Mouse (Mus musculus): Measurements from ENCODE around the gene Wnt3.
"Not testable (repeated sequence)": the region's sequence is repeated elsewhere in the genome, so short reads cannot be mapped to it uniquely, and the experiment has no call there.

The Wnt3 gene

DNA sequence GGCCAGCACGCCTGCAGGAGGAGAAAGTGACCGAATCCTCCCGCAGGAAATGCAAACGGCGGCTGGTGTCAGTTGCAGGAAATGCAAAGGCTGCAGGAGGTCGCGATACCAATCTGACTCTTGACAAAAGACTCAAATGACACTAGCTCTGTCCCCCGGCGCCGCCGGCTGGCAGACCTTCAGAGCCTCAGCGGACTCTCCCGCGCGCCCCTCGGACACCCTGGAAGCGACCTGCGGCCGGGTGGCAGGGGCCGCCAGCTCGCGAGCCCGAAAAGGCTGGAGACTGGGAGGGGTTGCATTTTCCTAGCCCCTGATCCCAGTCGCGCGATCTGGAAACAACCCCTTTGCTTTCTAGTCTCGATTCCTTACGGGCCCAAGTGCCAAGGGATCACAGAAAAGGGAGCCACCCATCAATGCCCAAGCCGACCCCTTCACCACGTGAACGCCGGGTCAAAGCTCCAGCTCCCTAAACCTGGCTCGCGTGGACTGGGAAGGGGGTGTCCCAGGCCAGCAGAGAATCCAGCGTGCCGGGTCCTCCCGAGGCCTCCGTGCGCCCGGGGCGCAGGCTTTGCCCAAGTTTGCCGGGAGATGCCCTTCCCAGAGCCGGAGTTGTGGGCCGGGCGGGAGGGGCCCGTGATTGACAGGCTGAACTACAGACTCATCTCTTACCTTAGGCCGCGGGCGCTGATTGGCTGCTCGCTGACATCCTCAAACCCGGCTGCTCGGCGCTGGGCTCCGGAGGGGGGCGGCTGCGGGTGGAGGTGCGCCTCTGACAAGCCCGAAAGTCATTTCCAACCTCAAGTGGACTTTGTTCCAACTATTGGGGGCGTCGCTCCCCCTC, at the start of gene Wnt3:
Wnt3 (plus strand) TSS at position 764 of the 841 bp plus-strand sequence.
- no peak for DNase-seq (ENCODE audit: low spot score in 2 of 2)

DNA sequence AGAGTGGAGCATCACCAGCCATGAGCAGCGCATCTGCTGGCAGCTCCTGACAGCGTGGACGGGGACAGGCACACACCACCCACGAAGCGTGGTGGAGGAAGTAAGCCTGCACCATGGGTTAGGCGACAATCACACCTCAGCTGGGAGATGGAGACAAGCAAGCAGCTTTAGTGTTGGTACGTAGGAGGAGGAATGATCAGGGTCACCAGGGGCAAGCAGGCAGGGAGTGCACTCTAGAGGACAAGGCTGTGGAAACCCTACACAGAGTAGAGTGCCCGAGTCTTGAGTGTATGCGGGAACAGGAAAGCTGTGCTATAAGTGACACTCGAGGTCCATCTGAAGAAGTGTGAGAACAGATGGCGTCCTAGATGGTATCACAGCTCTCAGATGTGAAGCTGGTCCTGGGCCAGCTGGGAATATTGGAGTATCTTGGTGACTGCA, 49.6 kb upstream of the Wnt3 start:
- peak in 1 of 2 experiments; percentile 37 for DNase-seq (ENCODE audit: low spot score in 2 of 2)

DNA sequence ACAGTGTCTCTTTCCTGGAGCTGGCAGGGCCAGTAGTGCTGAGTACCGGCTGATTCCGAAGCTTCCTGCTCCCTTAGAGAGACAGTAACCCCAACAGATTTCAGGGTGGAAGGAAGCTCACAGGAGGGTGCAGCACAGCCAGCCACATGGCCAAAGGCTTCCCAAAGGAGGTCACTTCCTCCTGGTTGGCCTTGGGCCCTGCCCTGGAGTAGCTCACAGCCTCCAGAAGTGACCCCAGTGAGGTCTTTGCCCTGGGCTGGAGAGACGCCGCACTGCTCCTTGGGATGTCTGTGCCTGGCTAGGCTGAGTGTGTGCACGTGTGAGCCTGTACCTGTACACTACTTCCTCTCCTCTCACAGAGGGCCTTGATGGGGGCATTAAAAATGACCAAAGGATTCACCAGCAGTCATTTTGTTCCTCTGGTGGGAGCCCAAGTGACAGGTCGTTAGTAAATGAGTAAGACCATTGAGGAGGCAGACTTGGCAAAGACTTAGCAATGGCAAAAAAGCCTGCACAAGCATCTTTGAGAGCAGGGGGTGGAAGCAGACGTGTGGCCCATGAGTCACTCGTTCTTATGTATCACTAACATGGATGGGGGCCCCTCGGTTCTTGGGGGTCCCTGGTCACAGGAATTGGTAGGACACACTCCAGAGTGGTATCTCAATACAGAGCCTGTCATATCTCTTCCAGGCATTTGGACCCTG, 44.5 kb upstream of the Wnt3 start:
- DNase-seq (ENCODE audit: low spot score in 2 of 2): no peak

DNA sequence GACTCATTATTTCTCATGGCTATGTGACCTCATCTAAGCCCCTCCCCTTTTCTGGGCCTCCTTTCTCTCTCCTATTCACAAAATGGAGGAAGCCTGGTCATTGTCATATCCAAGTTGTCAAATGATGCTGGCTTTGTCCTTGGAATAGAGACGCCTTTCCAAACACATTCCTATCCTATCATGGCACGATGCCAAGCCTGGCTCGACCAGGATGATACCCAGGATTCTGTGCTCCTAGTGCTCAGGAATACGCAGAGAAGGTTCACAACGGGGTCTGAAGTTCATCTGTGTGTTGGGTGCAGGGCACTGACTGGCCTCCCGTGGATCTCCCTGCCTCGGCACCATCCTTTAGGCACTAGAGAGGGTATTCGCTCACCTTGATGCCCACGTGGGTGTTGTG, 42.4 kb upstream of the Wnt3 start:
- no peak for DNase-seq (ENCODE audit: low spot score in 2 of 2)

DNA sequence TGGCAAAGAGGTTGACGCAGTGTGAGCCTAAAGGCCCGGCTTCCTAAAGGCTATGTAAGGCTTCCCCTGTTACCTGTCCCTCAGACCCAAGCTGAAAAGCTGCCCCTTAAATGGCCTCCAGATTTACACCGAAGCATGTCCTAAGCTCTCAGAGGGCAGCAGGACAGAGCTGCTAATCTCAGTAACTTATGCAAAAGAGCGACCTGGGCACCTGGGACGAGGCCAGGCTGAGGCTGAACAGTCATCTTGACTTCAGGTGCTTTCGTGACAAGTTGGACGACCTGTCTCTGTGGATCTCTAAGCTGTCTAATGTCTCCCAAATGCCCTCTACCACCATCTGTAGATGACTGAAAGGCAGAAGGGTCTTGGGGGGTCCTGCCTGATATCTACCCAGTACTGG, 41.6 kb upstream of the Wnt3 start:
- DNase-seq (ENCODE audit: low spot score in 2 of 2): no peak

DNA sequence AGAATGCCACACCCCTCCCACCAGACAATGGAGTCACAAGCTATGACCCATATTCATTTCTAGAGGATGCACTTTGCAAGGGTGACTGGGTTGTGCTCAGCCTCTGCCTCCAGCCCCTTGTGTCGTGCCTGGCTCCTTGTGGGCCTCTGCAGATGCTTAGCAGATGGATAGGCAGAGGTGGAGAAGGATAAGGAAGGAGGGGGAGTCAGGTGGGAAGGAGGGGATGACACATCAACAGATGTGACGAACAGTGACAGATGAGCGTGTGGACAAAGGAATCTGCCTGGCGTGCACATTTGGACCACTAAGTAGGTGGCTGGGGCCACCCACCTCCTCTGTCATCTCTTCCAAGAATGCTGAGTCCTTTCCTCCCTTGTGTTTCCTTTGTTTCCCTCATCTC, 40.9 kb upstream of the Wnt3 start:
- DNase-seq (ENCODE audit: low spot score in 2 of 2): peak in 1 of 2 experiments; percentile 18

DNA sequence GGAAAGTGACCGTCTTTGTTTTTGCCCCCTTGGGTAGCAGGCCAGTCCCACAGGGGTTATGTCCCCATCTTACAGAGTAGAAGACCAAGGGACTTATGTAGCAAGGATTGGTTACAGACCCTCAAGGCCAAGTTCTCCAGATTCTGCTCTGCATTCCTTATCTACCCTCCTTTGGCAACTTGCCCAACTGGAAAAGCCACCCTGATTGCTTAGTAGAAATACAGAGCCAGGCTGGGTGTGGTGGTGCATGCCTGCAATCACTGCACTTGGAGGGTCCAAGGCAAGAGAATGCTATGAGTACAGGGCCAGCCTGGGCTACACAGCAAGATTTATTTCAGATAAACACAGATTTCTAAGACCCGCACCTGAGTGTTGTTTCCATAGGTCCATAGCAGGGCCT, 40.0 kb upstream of the Wnt3 start:
- no peak for DNase-seq (ENCODE audit: low spot score in 2 of 2)

DNA sequence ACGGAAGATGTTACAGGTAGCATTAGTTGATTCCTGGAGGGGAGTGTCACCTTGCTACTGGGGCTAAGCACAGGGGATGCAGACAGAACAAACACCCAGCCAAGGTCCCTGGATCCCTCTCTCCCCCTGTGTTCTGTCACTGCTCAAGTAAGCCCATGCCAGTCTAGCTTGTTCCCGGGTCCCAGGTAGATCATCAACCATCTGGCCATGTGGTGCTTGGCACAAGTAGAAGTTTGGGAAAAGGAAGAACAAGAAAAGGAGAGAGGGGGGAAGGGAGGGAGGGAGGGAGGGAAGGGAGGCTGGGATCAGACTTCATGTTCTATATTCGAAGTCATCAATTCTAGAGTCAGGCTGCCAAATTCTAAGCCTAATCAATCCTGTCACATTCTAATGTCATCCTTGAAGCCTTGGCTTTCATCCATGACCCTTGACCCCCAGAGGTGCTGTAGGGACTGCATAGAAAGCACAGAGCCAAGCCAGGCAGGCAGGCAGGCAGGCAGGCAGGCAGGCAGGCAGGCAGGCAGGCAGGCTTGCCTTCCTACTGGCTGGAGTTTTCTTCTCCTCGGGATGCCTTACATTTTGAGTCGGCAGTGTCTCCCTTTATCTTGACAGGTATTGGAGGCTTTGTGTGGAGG, 39.4 kb upstream of the Wnt3 start:
- no peak for DNase-seq (ENCODE audit: low spot score in 2 of 2)

DNA sequence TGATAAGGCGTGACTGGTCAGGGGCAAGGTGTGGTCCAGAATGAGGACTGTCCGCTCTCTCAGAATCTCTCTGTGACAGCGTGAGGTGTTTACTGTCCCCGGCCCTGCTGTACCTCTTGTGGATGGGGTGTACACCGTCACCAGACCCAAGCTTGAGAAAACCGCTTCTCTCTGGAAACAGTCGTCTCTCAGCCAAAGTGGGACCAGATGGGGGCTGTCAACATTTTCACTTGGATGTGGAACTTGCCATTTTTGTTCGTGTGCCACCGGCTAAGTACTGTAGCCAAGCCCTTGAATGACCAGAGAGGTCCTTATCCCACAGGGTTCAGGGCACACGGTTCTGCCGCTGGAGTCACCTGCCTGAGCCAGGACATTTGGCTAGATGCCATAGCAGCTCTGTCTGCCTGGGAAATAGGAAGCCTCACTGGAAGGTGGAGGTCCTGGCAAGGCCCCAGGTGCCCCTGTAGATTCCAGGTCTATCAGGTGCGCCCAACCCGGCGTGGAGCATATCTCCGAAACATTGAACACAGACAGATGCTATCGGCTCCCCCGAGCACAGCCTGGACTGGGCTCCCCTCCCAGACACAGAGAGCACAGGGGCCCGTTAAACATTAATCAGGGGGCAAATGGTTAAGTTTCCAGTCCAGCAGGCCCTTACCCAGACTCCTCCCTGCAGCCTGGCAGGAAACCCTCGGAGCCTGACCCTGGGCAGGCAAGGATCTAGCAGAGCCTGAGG, 38.7 kb upstream of the Wnt3 start:
- DNase-seq (ENCODE audit: low spot score in 2 of 2): no peak

DNA sequence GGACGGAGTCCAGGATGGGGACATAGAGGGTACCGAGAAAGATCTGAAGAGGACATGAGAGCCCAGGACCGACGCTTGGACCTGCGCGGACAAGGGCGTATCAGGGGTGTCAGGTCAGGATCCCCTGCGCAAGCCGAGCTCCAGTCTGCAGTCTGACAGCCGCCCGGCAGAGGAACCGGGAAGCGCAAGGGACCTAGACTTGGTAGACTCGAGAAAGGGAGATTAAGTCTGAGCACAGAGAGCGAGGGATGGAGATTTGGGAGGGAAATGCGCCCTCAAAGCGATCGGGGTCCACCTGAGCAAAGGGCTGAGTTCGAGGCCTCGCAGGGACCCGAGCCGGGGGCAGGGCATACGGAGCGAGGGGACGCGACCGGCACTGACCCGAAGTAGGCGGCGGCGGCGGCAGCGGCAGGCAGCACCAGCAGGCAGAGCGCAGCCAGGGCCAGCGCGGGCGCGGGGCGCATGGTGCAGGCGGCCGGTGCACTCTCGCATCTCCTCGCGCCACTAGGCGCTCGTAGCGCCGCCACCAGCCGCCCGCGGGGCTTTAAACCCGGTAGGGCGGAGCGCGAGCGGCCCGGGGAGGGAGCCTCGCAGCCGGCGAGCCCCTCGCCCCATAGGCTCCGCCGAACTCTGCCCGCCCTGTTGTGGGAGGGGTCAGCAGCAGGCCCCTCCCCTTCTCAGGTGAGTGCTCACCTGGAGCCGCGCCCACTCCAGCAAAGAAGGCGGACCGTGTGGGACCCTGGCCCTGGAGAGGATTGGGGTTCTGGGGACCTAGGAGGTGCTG, 24.5 kb upstream of the Wnt3 start, which contains the start of gene Wnt9b:
Wnt9b (minus strand) TSS at position 516 of the 784 bp plus-strand sequence.
- no peak for DNase-seq (ENCODE audit: low spot score in 2 of 2)

DNA sequence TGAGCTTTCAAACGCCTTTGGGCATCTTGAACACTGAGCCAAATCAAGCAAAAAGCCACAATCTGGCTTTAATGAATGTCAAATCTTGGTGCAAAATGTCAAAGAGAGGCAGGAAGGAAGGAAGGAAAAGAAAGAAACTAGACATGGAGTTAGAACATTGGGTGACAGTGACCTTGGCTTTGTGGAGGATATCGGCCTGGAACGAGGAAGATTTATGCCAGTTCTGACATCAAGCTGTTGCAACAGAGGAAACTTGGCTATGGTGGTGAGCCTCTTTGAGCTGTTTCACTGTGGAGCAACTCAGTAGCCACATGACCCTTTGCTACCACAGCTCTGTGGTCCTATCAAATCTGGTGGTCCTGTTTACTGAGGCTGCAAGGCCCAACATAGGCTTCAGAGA, 23.3 kb upstream of the Wnt3 start:
- DNase-seq (ENCODE audit: low spot score in 2 of 2): no peak

DNA sequence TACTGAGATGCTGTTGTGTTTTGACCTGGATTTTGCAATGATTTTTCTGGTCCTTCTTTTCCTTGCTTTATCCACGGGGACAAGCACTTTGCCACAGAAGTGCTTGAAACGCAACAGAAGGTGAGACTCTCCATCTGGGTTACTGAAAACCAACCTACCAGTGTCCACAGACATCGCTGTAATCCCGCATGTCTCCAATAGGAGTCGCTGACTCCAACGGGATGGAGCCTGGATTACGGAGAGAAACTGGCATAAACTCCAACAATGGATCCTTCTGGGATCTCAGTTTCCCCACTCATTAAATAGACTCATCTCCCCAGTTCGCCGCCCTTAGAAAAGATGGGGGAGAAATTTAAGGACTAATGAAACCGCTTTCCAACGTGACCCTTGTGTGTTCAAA, 15.9 kb upstream of the Wnt3 start:
- no peak for DNase-seq (ENCODE audit: low spot score in 2 of 2)

DNA sequence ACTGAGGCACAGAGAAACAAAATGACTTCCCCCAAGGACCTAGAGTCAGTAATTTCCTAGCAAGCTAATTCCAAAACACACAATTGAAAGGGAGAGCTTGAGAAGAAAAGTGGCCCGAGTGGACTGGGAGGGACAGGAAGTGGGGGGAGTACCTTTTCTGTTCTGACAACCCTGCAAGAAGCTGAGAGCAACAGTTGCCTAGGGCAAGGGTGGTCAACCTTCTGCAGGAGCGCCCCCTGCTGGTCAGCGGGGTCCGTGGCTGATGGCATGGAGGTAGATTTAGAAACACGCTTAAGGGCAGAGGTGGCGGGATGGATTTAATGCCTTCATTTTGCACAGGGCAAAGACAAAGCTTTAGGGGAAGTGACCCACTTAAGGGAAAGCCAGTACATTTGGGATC, 15.2 kb upstream of the Wnt3 start:
- DNase-seq (ENCODE audit: low spot score in 2 of 2): peak; percentile 53 to 65

DNA sequence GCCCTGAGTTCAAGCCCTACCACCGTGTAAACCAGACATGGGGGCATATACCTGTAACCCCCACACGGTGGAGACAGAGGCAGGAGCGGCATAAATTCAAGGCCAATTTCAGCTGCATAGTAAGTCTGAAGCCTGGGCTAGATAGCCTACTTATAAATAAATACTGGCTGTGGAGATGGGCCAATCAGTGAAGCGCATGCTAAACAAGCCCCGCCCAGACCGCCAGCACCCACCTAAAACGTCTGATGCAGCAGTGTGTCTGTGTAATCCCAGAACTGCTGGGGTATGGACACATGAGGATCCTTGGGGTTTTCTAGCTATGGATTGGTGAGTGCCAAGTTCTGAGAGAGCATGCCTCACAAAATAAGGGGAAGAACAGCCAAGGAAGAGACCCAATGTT, 13.8 kb upstream of the Wnt3 start:
- DNase-seq (ENCODE audit: low spot score in 2 of 2): no peak

DNA sequence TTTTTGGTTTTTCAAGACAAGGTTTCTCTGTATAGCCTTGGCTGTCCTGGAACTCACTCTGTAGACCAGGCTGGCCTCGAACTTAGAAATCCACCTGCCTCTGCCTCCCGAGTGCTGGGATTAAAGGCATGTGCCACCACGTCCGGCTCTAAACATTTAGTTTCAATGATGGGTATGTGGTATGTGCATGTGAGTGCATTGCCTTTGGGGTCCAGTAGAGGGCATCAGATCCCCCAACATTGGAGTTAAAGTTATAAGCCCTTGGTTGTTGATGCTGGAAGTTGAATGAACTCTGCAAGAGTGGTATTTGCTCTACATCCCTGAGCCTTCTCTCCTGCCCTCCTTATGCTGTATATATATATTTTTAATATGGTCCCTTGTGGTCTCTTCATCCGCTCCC, 13.1 kb upstream of the Wnt3 start:
- DNase-seq (ENCODE audit: low spot score in 2 of 2): not testable (repeated sequence)

DNA sequence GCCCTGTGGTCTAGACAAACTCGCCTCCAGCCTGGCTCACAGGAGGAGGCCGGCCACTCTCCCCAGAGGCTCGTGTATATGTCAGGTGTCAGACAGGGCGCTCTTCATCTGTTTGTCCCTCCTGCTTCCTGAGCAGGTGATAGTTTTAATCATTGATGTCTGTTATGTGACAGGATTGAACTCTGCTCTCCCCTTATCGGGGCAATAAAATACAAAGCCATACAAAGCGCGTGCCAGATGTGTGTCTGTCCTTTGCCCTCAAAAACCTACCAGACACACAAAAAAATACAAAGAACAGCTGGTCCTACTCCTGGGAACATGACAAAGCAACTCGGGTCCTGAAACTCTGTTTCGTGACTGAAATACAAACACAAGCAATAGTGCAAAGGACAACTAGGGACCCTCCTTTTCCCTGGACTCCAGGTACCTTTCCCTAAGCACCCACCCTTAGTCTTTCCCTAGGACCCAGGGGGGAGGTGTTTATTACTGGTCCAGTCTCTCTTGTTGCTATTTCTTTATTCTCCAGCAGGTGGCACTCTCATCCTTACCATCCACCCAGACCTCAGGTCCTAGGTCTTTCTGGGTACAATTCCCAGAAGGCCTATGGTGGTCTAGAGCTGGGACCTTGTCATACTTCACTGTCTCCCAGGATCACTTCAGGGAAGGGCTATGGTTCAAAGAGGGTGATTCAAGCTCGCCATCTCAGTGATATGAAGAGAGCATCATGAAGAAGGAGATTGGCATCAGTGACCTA, 10.4 kb upstream of the Wnt3 start:
- peak; percentile 18 to 43 for DNase-seq (ENCODE audit: low spot score in 2 of 2)

DNA sequence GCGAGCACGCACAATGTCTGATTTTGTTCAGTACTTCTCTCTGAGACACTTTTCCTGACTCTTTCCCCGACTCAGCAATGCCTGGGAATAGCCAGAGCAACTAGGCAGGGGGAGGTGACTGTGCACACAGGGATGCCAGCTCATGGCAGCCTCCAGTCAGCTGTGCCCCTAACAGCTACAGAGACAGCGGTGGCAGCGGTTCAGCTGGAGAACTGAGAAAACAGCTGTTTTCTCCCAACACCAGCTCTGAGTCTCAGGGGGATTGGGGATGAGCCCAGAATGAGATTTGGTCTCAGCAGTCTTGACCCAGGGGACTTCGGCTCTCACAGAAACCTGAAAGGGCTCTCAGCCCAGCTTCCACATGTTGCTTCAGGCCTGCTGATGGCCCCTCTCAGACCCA, 9.3 kb upstream of the Wnt3 start:
- no peak for DNase-seq (ENCODE audit: low spot score in 2 of 2)

DNA sequence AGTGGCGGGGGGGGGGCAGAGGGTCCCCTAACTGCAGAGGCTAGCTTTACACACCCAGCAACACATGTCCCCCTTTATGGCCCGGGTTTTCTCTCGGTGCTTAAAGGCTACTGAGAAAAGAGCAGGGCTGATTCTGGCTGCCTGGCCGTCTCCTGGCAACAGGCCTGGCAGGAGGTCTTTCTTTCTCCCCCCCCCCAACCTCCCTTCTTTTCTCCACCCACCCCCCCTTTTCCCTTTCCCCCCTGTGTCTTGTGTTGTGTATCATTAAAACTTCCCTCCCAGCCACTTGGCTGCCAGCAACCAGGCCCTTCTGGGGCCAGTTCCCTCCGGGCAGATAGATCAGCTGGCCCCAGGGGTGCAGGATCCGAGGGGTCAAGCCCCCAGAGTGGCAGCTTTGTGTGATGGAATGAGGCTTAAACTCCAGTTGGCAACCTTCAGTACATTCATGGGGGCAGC, 8.4 kb upstream of the Wnt3 start:
- no peak for DNase-seq (ENCODE audit: low spot score in 2 of 2)

DNA sequence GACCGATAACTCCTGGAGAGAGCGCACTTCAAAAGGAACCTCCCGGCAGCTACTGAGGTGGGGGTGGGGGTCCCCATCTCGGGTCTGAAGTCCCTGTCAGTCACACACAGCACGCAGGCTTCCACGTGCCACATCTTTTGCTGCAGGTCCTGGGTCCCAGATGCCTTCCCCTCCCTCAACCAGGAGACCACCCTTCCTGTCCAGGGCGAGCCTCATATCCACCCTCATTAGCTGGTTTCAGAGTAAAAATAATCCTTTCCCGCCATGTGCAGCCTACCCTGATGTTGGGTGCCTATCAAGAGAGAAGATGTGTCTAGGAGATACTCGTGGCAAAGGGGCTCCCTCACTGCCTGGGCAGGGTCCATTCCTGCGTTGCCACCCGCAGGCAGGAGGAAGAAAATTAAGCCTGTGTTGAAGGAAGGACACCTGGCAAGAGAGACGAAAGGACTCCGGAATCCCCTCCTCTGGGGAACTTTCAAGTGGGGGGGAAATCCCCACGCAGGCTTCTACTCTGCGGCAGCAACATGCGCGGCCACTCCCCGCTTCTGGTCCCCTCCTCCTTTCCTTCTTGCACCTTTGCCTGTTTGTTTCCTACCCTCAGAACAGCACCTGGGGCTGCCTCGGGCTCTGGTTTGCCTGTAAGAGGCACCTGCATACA, 2.7 kb upstream of the Wnt3 start:
- no peak for DNase-seq (ENCODE audit: low spot score in 2 of 2)

Measured in frontal cortex, postnatal 25 days (tissue).